Mouse (Mus musculus): ENCODE results near the gene Gm6040. TPM values are rescaled to one million over a fixed set of nuclear protein-coding genes. Genes with fewer than 3 reads are reported as not detected.

Gm6040 gene
- polyA plus RNA-seq (2014; fragmentation: Nextera tagmentation; extraction: Ambion mirVana) = not detected in 2 replicates

- H3K36me3 ChIP-seq (ENCODE audit: insufficient read depth) = no peaks in the 10 kb centered on the region
- no peak within 1 kb of the TSS for H3K4me2 ChIP-seq
- no peak for ATAC-seq (ENCODE audit: insufficient read depth)
- H3K9me3 ChIP-seq (ENCODE audit: low read depth, low read length) = no peaks in the 10 kb centered on the region
- no peak within 1 kb of the TSS for H3K9ac ChIP-seq
- H3K4me1 ChIP-seq (ENCODE audit: insufficient read depth) = no peaks in the 10 kb centered on the region
- DNase-seq = no peak
- no peaks in the 10 kb centered on the region for H3K27me3 ChIP-seq (ENCODE audit: insufficient read depth, low read length)
- WGBS = 72% methylated on average over 3 of the region's 3 CpGs
- no peak within 1 kb of the TSS for H3K4me3 ChIP-seq (ENCODE audit: low read depth, low read length)
- TF ChIP-seq CTCF (IDR thresholded peaks at IDR 0.05; ENCODE audit: low read depth) = no peak
- no peak within 1 kb of the TSS for H3K27ac ChIP-seq (ENCODE audit: low read depth)
These were observed at the start of gene Gm6040 for GRCm38 (mm10) chr8:20921971-20922370. Gene Gm6040 (minus strand): TSS chr8:20922071.

- no peak for TF ChIP-seq CTCF (IDR thresholded peaks at IDR 0.05; ENCODE audit: low read depth)
- DNase-seq (no peak), ATAC-seq (ENCODE audit: insufficient read depth) (no peak)
- Histone ChIP-seq H3K9me3 (ENCODE audit: low read depth, low read length) (no peaks in the 10 kb centered on the region), H3K4me2 (no peak overlapping the region), H3K27me3 (ENCODE audit: insufficient read depth, low read length) (no peaks in the 10 kb centered on the region), H3K27ac (ENCODE audit: low read depth) (no peak overlapping the region), H3K9ac (no peak overlapping the region), H3K4me3 (ENCODE audit: low read depth, low read length) (no peak overlapping the region), H3K4me1 (ENCODE audit: insufficient read depth) (no peaks in the 10 kb centered on the region), H3K36me3 (ENCODE audit: insufficient read depth) (no peaks in the 10 kb centered on the region)
- WGBS = 71% methylated on average over 2 of the region's 2 CpGs
These were observed 42.7 kb upstream of the Gm6040 start for GRCm38 (mm10) chr8:20964531-20964930.

DNA sequence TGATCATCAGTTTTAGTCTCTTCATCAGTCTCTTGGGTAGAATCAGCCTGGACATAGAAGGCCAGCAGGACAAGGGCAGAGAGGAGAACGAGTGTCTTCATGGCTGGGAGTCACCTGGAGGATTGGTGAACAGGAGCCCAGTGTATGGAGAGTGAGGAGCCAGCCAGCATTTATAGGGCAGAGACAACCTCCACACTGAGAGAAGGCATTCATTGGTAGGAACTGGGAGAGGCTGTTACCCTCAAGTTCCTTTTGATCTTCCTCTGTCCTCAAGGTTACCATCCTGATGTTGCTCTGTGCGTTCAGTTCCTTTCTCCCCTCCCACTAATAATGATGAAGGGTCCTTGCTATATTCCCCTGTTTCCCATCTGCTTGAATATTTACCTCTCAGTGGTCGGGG, 22.7 kb upstream of the Gm6040 start, which contains the start of gene AY761185:
TSS of gene AY761185 (minus strand) at position 101 of the 400 bp plus-strand sequence.
- Histone ChIP-seq H3K27ac (ENCODE audit: low read depth) (no peak within 1 kb of the TSS), H3K4me2 (no peak within 1 kb of the TSS), H3K9me3 (ENCODE audit: low read depth, low read length) (no peaks in the 10 kb centered on the region; the same call in 1 of the 2 replicates), H3K4me1 (ENCODE audit: insufficient read depth) (no peaks in the 10 kb centered on the region), H3K4me3 (ENCODE audit: low read depth, low read length) (no peak within 1 kb of the TSS), H3K27me3 (ENCODE audit: insufficient read depth, low read length) (no peaks in the 10 kb centered on the region), H3K36me3 (ENCODE audit: insufficient read depth) (no peaks in the 10 kb centered on the region), H3K9ac (no peak within 1 kb of the TSS)
- WGBS = 70% methylated on average over 3 of the region's 3 CpGs
- no peak for TF ChIP-seq CTCF (IDR thresholded peaks at IDR 0.05; ENCODE audit: low read depth)
- no peak for DNase-seq
- no peak for ATAC-seq (ENCODE audit: insufficient read depth)

GRCm38 (mm10) chr8:20912288-20912687, 9.6 kb downstream of the Gm6040 start:
- no peak for TF ChIP-seq CTCF (IDR thresholded peaks at IDR 0.05; ENCODE audit: low read depth)
- Histone ChIP-seq H3K36me3 (ENCODE audit: insufficient read depth) (no peaks in the 10 kb centered on the region), H3K9ac (no peak overlapping the region), H3K4me2 (no peak overlapping the region), H3K4me1 (ENCODE audit: insufficient read depth) (no peaks in the 10 kb centered on the region), H3K27me3 (ENCODE audit: insufficient read depth, low read length) (no peaks in the 10 kb centered on the region), H3K9me3 (ENCODE audit: low read depth, low read length) (no peaks in the 10 kb centered on the region), H3K4me3 (ENCODE audit: low read depth, low read length) (no peak overlapping the region), H3K27ac (ENCODE audit: low read depth) (no peak overlapping the region)
- DNase-seq = no peak
- no peak for ATAC-seq (ENCODE audit: insufficient read depth)
- WGBS = 59% methylated on average over 1 of the region's 1 CpGs

GRCm38 (mm10) chr8:20908256-20908655, 13.6 kb downstream of the Gm6040 start:
- Histone ChIP-seq H3K4me3 (ENCODE audit: low read depth, low read length) (no peak overlapping the region), H3K4me1 (ENCODE audit: insufficient read depth) (no peaks in the 10 kb centered on the region), H3K9ac (no peak overlapping the region), H3K9me3 (ENCODE audit: low read depth, low read length) (no peaks in the 10 kb centered on the region), H3K4me2 (no peak overlapping the region), H3K36me3 (ENCODE audit: insufficient read depth) (no peaks in the 10 kb centered on the region), H3K27me3 (ENCODE audit: insufficient read depth, low read length) (no peaks in the 10 kb centered on the region), H3K27ac (ENCODE audit: low read depth) (no peak overlapping the region)
- TF ChIP-seq CTCF (IDR thresholded peaks at IDR 0.05; ENCODE audit: low read depth) = no peak
- no peak for ATAC-seq (ENCODE audit: insufficient read depth)
- WGBS = 51% methylated on average over 2 of the region's 2 CpGs
- DNase-seq = no peak

GRCm38 (mm10) chr8:20907119-20907518, 14.8 kb downstream of the Gm6040 start:
- no peaks in the 10 kb centered on the region for H3K27me3 ChIP-seq (ENCODE audit: insufficient read depth, low read length)
- TF ChIP-seq CTCF (IDR thresholded peaks at IDR 0.05; ENCODE audit: low read depth) = no peak
- H3K36me3 ChIP-seq (ENCODE audit: insufficient read depth) = no peaks in the 10 kb centered on the region
- no peak overlapping the region for H3K9ac ChIP-seq
- ATAC-seq (ENCODE audit: insufficient read depth) (no peak), DNase-seq (no peak)
- no peak overlapping the region for H3K4me2 ChIP-seq
- H3K9me3 ChIP-seq (ENCODE audit: low read depth, low read length) = no peaks in the 10 kb centered on the region
- H3K4me3 ChIP-seq (ENCODE audit: low read depth, low read length) = no peak overlapping the region
- H3K27ac ChIP-seq (ENCODE audit: low read depth) = no peak overlapping the region
- no peaks in the 10 kb centered on the region for H3K4me1 ChIP-seq (ENCODE audit: insufficient read depth)
- WGBS = 81% methylated on average over 2 of the region's 2 CpGs

DNA sequence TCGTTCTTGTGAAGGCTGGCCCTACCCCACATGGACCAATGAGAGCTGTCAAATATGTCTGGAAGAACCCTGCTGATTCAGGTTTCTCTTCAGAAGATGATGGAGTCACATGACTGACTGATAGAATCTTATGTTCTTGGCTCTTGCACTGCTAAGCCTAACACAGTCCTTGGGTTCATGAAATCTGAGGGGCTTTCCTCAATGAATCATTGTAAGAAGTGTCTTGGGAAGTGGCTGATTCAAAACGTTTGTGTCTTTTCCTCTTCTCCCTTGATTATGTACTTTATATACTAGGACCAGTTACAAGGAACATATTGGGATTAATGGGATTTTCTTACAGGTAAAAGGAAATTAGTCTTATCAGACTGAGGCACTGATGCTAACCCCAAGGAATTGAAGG, 19.3 kb downstream of the Gm6040 start, which contains the start of gene Gm15056:
TSS of gene Gm15056 (minus strand) at position 101 of the 400 bp plus-strand sequence.
- no peak within 1 kb of the TSS for H3K4me3 ChIP-seq (ENCODE audit: low read depth, low read length)
- no peaks in the 10 kb centered on the region for H3K27me3 ChIP-seq (ENCODE audit: insufficient read depth, low read length)
- no peak within 1 kb of the TSS for H3K27ac ChIP-seq (ENCODE audit: low read depth)
- H3K9me3 ChIP-seq (ENCODE audit: low read depth, low read length) = no peaks in the 10 kb centered on the region; the same call in 1 of the 2 replicates
- no peak for DNase-seq
- H3K9ac ChIP-seq = no peak within 1 kb of the TSS
- H3K4me2 ChIP-seq = no peak within 1 kb of the TSS
- H3K36me3 ChIP-seq (ENCODE audit: insufficient read depth) = no peaks in the 10 kb centered on the region
- H3K4me1 ChIP-seq (ENCODE audit: insufficient read depth) = no peaks in the 10 kb centered on the region
- ATAC-seq (ENCODE audit: insufficient read depth) = no peak
- 49% methylated on average over 2 of the region's 2 CpGs for WGBS
- no peak for TF ChIP-seq CTCF (IDR thresholded peaks at IDR 0.05; ENCODE audit: low read depth)

DNA sequence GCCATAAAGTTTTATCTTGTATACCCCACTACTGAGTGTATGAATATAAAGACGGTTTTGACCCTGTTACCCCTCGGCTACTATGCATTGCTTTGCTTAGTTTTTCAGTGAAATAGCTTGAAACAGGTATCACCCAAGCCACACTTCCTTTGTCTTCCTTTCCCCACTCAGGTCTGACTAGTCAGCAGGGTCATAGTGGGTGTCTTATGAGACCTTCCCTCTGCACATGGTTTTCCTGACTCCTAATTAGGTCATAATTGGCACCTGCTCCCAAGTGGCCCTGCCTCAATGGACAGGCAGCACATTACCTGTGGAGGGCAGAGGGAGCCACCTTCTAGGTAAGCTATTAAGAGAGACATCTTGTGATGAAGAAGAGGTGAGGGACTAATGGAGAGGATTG, 29.5 kb downstream of the Gm6040 start, which contains the start of gene Defb33:
TSS of gene Defb33 (plus strand) at position 301 of the 400 bp plus-strand sequence.
- DNase-seq = no peak
- no peak within 1 kb of the TSS for H3K4me3 ChIP-seq (ENCODE audit: low read depth, low read length)
- H3K4me2 ChIP-seq = no peak within 1 kb of the TSS
- no peaks in the 10 kb centered on the region for H3K27me3 ChIP-seq (ENCODE audit: insufficient read depth, low read length)
- WGBS = 82% methylated on average over 2 of the region's 2 CpGs
- no peak for ATAC-seq (ENCODE audit: insufficient read depth)
- no peaks in the 10 kb centered on the region for H3K4me1 ChIP-seq (ENCODE audit: insufficient read depth)
- TF ChIP-seq CTCF (IDR thresholded peaks at IDR 0.05; ENCODE audit: low read depth) = no peak
- H3K9me3 ChIP-seq (ENCODE audit: low read depth, low read length) = no peaks in the 10 kb centered on the region; the same call in 1 of the 2 replicates
- H3K27ac ChIP-seq (ENCODE audit: low read depth) = no peak within 1 kb of the TSS
- H3K36me3 ChIP-seq (ENCODE audit: insufficient read depth) = no peaks in the 10 kb centered on the region
- H3K9ac ChIP-seq = no peak within 1 kb of the TSS
